Mouse (Mus musculus) heart, adult 2 months (tissue): ENCODE measurements around the gene Snx12. TPM values are rescaled to one million over a fixed set of nuclear protein-coding genes. Genes with fewer than 3 reads are reported as not detected.
"Not testable (repeated sequence)": the region's sequence is repeated elsewhere in the genome, so short reads cannot be mapped to it uniquely, and the experiment has no call there.

Experiments used
- DNase-seq, 2 experiments: peaks; one replicate each; pipeline ENCODE4 v3.0.0; 2021
- H3K27ac ChIP-seq: fragments of 200-600 bp; 2 replicates; pipeline ENCODE4 v1.8.1; 2022
- H3K27me3 ChIP-seq: fragments of 200-500 bp; 2 replicates; pipeline ENCODE4 v1.6.1; 2012; ENCODE audit warnings: mild to moderate bottlenecking, low read length, inconsistent platforms, mixed read lengths; ENCODE audit not compliant: control insufficient read depth, insufficient read depth
- H3K36me3 ChIP-seq: fragments of 200-500 bp; 2 replicates; pipeline ENCODE4 v1.6.1; 2012; ENCODE audit warnings: low read length, inconsistent platforms; ENCODE audit not compliant: control insufficient read depth, insufficient read depth
- H3K4me1 ChIP-seq: fragments of 200-500 bp; 2 replicates; pipeline ENCODE4 v1.6.1; 2011; ENCODE audit warnings: low read length; ENCODE audit not compliant: control insufficient read depth, insufficient read depth
- H3K4me3 ChIP-seq: fragments of 200-600 bp; 2 replicates; pipeline ENCODE4 v1.8.1; 2022
- H3K79me2 ChIP-seq: fragments of 200-500 bp; replicated peaks from 2 replicates; pipeline ENCODE4 v1.6.1; 2012; ENCODE audit warnings: mild to moderate bottlenecking, inconsistent platforms, low read length, moderate library complexity, mixed read lengths; ENCODE audit not compliant: control insufficient read depth, insufficient read depth
- H3K9ac ChIP-seq: fragments of 200-500 bp; 2 replicates; pipeline ENCODE4 v1.6.1; 2012; ENCODE audit warnings: low read depth, mild to moderate bottlenecking, control low read depth, inconsistent platforms, low read length, mixed read lengths
- CTCF ChIP-seq: fragments of 200-600 bp; IDR thresholded peaks from 2 replicates; pipeline ENCODE4 v1.8.1; 2022; ENCODE audit warnings: antibody characterized with exemption, mild to moderate bottlenecking, moderate library complexity
- EP300 ChIP-seq: fragments of 200-500 bp; IDR thresholded peaks from 2 replicates; pipeline ENCODE4 v1.6.1; 2011; ENCODE audit warnings: low read depth, low read length, control low read depth; ENCODE audit not compliant: insufficient read depth
- POLR2A ChIP-seq: fragments of 200-500 bp; IDR thresholded peaks from 2 replicates; pipeline ENCODE4 v1.6.1; 2011; ENCODE audit warnings: mild to moderate bottlenecking, low read depth, low read length, control low read depth; ENCODE audit not compliant: insufficient read depth
- WGBS: fragments of 180-500 bp; shearing (Covaris S2); methylation state at CpG from one replicate; pipeline ENCODE4 v1.1.7; 2018; 5-methylcytosine and 5-hydroxymethylcytosine counted together
- intact Hi-C: fragments of 180-260 bp; cut with DNase I; formaldehyde crosslinking; loops from one replicate; pipeline ENCODE4 v1.15.1; 2025
- polyA plus RNA-seq: library from polyadenylated mRNA; depleted of rRNA; stranded (reverse); fragments of >200 nt; gene quantifications from 2 replicates; pipeline ENCODE4 v1.2.3, GENCODE M21; 2012
- total RNA-seq, 2 experiments: library from RNA; stranded (reverse); gene quantifications; 2 replicates each; pipeline ENCODE4 v1.2.3; 2021

The Snx12 gene
- total and polyA plus RNA-seq, 3 experiments: 16.6 to 37.3 (median 36.0) TPM

DNA sequence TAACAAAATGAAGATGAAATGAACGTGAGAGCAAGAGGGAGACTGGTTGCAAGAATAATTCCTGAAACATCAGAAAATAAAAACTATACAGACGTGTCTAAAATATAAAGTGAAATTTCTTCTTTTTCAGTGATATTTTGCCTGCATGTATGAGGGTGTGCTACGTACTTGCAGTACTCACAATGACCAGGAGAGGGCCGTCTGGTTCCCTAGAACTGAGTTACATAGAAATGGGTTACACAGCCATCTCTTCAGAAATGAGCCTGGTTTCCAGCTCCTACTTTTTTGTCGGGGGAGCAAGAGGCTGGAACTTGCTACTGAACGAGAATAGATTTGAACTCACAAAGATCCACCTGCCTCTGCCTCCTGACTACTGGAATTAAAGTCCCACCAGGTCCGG is 91.4 kb downstream of the Snx12 start:
- 26% methylated on average over 7 of the region's 7 CpGs for WGBS
- Histone ChIP-seq H3K9ac (no peak overlapping the region), H3K27me3 (no peaks in the 10 kb centered on the region), H3K4me1 (no peaks in the 10 kb centered on the region), H3K36me3 (no peaks in the 10 kb centered on the region), H3K27ac (no peak overlapping the region), H3K79me2 (no peaks in the 10 kb centered on the region), H3K4me3 (no peak overlapping the region)
- TF ChIP-seq EP300 (no peak), POLR2A (no peak), CTCF (peak; percentile 88)
- intact Hi-C loops: loop anchor here (5.0 to 10.0 kb wide), 5 partner anchors 94 to 384 kb away; partner anchors contain the start of genes Med12, Snx12 and Zmym3
- DNase-seq: peak; percentile 45 to 69

DNA sequence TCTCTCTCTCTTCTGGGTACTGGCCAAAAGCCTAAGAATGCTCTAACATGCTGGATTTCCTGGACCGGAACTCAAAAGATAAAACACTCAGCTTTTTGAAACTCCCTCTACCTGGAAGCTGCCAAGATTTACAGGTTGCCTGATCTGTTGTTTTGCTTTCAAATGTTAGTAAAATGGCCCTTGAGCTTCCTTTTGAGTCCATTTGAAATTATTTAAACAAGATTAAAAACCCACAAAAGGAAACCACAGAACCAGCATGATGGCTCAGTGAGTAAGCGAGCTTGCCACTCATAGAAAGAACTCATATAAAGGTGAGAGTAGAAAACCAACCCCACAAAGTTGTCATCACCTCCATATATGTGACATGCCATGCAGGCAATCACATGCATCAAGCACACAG is 93.8 kb downstream of the Snx12 start:
- Histone ChIP-seq H3K36me3 (no peaks in the 10 kb centered on the region), H3K4me3 (no peak overlapping the region), H3K27ac (no peak overlapping the region), H3K4me1 (no peaks in the 10 kb centered on the region), H3K27me3 (no peaks in the 10 kb centered on the region), H3K79me2 (no peaks in the 10 kb centered on the region), H3K9ac (no peak overlapping the region)
- no peak for TF ChIP-seq EP300
- TF ChIP-seq POLR2A: no peak
- TF ChIP-seq CTCF: no peak
- intact Hi-C loops: no loop called here
- no peak for DNase-seq
- 65% methylated on average over 2 of the region's 2 CpGs for WGBS

- Histone ChIP-seq H3K4me1 (no peaks in the 10 kb centered on the region), H3K4me3 (no peak overlapping the region), H3K27ac (no peak overlapping the region), H3K79me2 (no peaks in the 10 kb centered on the region), H3K9ac (no peak overlapping the region), H3K27me3 (no peaks in the 10 kb centered on the region), H3K36me3 (no peaks in the 10 kb centered on the region)
- TF ChIP-seq CTCF (no peak), EP300 (no peak), POLR2A (no peak)
- DNase-seq: peak in 1 of 2 experiments; percentile 1
- 39% methylated on average over 2 of the region's 2 CpGs for WGBS
- intact Hi-C loops: no loop called here
These were observed 95.4 kb downstream of the Snx12 start for GRCm38 (mm10) chrX:101126977-101127376.

DNA sequence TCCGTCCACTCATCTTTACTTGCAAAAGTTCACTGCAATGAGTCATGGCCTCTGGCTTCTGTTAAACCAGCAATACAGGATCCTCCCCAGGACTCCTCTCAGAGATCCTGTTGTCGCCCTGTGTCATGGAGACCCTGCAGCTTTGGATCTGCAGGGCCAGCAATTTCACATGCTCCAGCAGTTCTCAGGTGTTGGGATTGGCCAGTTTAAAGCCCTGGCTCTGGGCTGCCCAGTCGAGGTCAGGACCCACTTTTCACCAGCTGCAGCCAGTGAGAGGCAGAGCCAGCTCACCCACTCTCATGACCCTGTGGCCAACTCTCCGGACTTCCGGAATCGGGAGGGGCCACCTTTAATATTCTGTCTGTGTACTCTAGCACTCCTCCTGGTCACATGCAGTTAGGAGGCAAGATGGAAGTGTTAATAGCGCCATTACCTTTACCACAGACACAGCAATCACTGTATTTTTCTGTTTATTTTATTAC is 95.8 kb downstream of the Snx12 start:
- TF ChIP-seq POLR2A (no peak), CTCF (no peak), EP300 (no peak)
- H3K4me1 ChIP-seq: no peaks in the 10 kb centered on the region
- H3K36me3 ChIP-seq: no peaks in the 10 kb centered on the region
- no peaks in the 10 kb centered on the region for H3K79me2 ChIP-seq
- no peaks in the 10 kb centered on the region for H3K27me3 ChIP-seq
- intact Hi-C loops: no loop called here
- 30% methylated on average over 7 of the region's 7 CpGs for WGBS
- no peak overlapping the region for H3K9ac ChIP-seq
- no peak overlapping the region for H3K4me3 ChIP-seq
- H3K27ac ChIP-seq: no peak overlapping the region
- peak; percentile 25 for DNase-seq

DNA sequence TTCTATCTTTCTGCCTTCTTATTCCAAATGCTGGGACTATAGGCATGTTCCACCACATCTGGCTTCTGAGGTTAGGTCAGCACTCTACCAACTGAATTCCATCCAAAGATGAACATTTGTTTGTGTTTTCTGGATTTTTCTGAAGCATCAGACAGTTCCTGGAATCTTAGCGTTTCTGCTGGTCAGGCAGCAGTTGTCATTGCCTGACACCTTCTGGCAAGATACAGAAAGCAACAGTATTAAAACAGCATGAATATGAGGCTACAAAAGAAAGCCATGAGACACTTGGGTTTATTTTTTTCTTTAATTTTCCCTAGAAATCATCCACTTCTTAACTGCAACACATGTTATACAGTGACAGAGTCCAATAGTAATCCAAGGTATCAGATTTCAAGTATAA is 101.8 kb downstream of the Snx12 start:
- H3K9ac ChIP-seq: no peak overlapping the region
- intact Hi-C loops: no loop called here
- no peaks in the 10 kb centered on the region for H3K36me3 ChIP-seq
- DNase-seq: no peak
- TF ChIP-seq EP300 (no peak), CTCF (peak; percentile 39)
- H3K79me2 ChIP-seq: no peaks in the 10 kb centered on the region
- no peaks in the 10 kb centered on the region for H3K27me3 ChIP-seq
- no peak overlapping the region for H3K4me3 ChIP-seq
- H3K4me1 ChIP-seq: no peaks in the 10 kb centered on the region
- H3K27ac ChIP-seq: no peak overlapping the region
- 23% methylated on average over 1 of the region's 1 CpGs for WGBS

GRCm38 (mm10) chrX:101085920-101086319 is 136.4 kb downstream of the Snx12 start, which contains the start of gene Slc7a3:
Slc7a3 (minus strand) TSS chrX:101086020.
- Histone ChIP-seq H3K9ac (no peak within 1 kb of the TSS), H3K36me3 (no peaks in the 10 kb centered on the region), H3K4me3 (no peak within 1 kb of the TSS), H3K27me3 (no peaks in the 10 kb centered on the region), H3K79me2 (no peaks in the 10 kb centered on the region), H3K4me1 (no peaks in the 10 kb centered on the region), H3K27ac (no peak within 1 kb of the TSS)
- intact Hi-C loops: no loop called here
- no peak for DNase-seq
- TF ChIP-seq CTCF (no peak), POLR2A (no peak), EP300 (no peak)
- 28% methylated on average over 11 of the region's 11 CpGs for WGBS

- intact Hi-C loops, H3K27me3 ChIP-seq, DNase-seq, H3K9ac ChIP-seq, H3K4me1 ChIP-seq, H3K36me3 ChIP-seq, H3K4me3 ChIP-seq, H3K79me2 ChIP-seq, H3K27ac ChIP-seq: not testable (repeated sequence)
- WGBS: 28% methylated on average over 9 of the region's 9 CpGs
These were observed 137.2 kb downstream of the Snx12 start for GRCm38 (mm10) chrX:101085211-101085610.
